ENCODE assay signal across 9 mouse cellular contexts in the genomic region with DNA sequence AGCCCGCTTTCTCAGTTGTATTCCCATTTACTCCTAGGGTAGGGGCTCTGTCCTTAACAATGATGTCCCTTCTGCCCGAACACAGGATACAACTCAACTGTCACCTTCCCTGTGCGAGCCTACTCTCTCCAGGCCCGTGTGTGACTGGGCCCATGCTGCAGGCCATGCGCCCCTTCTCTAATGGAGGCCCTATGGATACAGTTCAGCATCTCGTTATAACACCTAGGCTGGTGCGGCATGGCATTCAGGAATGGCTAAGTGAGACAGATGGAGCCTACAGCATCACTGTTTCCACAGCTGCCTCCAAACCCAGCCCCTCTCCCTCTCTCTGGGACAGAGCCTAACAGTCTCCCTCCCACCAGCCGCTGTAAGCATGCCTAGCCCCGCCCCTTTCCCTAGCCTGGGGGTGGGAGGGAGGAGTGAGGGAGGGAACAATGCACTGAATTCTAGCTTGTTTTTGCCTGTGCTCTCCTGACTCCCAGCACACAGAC. TPM values are rescaled to one million over a fixed set of nuclear protein-coding genes. Genes with fewer than 3 reads are reported as not detected.
DNase-seq lines count a peak whose midpoint lies in the region; ATAC-seq and TF ChIP-seq lines count a peak whose summit lies in the region.
"Had no signal": no experiment of that assay in that cellular context is flagged by ENCODE, and none has a peak within 500 bp of the region (broad histone marks: within the 10 kb centered on the region; RNA-seq: fewer than 3 reads in every experiment).

No protein-coding gene starts in this region.

- 34% methylated on average over 9 of the region's 9 CpGs for WGBS in embryonic facial prominence, embryonic 14.5 days
- WGBS in heart, postnatal 0 days: 39% methylated on average over 9 of the region's 9 CpGs
- 44% methylated on average over 9 of the region's 9 CpGs for WGBS in kidney, postnatal 0 days
- WGBS in stomach, embryonic 14.5 days: 41% methylated on average over 9 of the region's 9 CpGs

- no peak overlapping the region for H3K4me3 ChIP-seq in embryonic facial prominence, embryonic 14.5 days (ENCODE audit: low read depth, low read length)
- H3K4me3 ChIP-seq in heart, postnatal 0 days (ENCODE audit: low read depth, low read length): no peak overlapping the region
- H3K4me3 ChIP-seq in kidney, postnatal 0 days (replicated peaks; ENCODE audit: low read depth, low read length): no peak overlapping the region
- H3K4me3 ChIP-seq in stomach, embryonic 14.5 days (ENCODE audit: low read depth, low read length): no peak overlapping the region

- H3K4me1 ChIP-seq in embryonic facial prominence, embryonic 14.5 days (ENCODE audit: control insufficient read depth, insufficient read depth, low read length): no peaks in the 10 kb centered on the region; the same call in 1 of the 2 replicates
- no peaks in the 10 kb centered on the region; the same call in 1 of the 2 replicates for H3K4me1 ChIP-seq in heart, postnatal 0 days (ENCODE audit: control insufficient read depth, insufficient read depth)
- peaks cover 11% of the 10 kb centered on the region for H3K4me1 ChIP-seq in kidney, postnatal 0 days (replicated peaks; ENCODE audit: insufficient read depth, low read length)
- 0 out of 2 replicates have a peak, but pooled peaks cover 10% of the 10 kb centered on the region for H3K4me1 ChIP-seq in stomach, embryonic 14.5 days (ENCODE audit: control insufficient read depth, insufficient read depth, low read length)

- peaks cover 33% of the 10 kb centered on the region for H3K36me3 ChIP-seq in embryonic facial prominence, embryonic 14.5 days (ENCODE audit: control insufficient read depth, insufficient read depth, low read length)
- H3K36me3 ChIP-seq in heart, postnatal 0 days (replicated peaks; ENCODE audit: control insufficient read depth, insufficient read depth, low read length): peaks cover 33% of the 10 kb centered on the region
- H3K36me3 ChIP-seq in kidney, postnatal 0 days (ENCODE audit: insufficient read depth, low read length): peaks cover 32% of the 10 kb centered on the region
- peaks cover 36% of the 10 kb centered on the region for H3K36me3 ChIP-seq in stomach, embryonic 14.5 days (ENCODE audit: control insufficient read depth, insufficient read depth, low read length)

- TF ChIP-seq EP300 in heart, postnatal 0 days (IDR thresholded peaks at IDR 0.05; ENCODE audit: low read depth): no peak

- peak overlapping the region; percentile 10; the same call in 1 of the 2 replicates for H3K9ac ChIP-seq in embryonic facial prominence, embryonic 14.5 days (ENCODE audit: low read depth, low read length)
- H3K9ac ChIP-seq in heart, postnatal 0 days (replicated peaks; ENCODE audit: low read depth, low read length): no peak overlapping the region
- H3K9ac ChIP-seq in kidney, postnatal 0 days (ENCODE audit: low read depth, low read length): 0 out of 2 replicates have a peak overlapping the region, but pooled peaks have one; percentile 15
- H3K9ac ChIP-seq in stomach, embryonic 14.5 days (replicated peaks; ENCODE audit: low read depth, low read length): no peak overlapping the region

- DNase-seq in ovary, postnatal 14 days (ENCODE audit: low spot score): peak; percentile 45
- no peak for DNase-seq in ovary, postnatal 10 days (ENCODE audit: low spot score)
- DNase-seq in embryonic facial prominence, embryonic 14.5 days (ENCODE audit: low spot score): peak; percentile 92
- peak; percentile 70 for DNase-seq in heart, postnatal 0 days (ENCODE audit: low spot score)
- peak; percentile 92 for DNase-seq in kidney, postnatal 0 days (ENCODE audit: low spot score)
- peak; percentile 62 to 68 for DNase-seq in lung, postnatal 4 days
- DNase-seq in frontal cortex, postnatal 10 days (ENCODE audit: low spot score in 2 of 2): no peak

- peak; percentile 91 for ATAC-seq in embryonic facial prominence, embryonic 14.5 days (ENCODE audit: low read depth)
- peak; percentile 76 for ATAC-seq in heart, postnatal 0 days (ENCODE audit: insufficient read depth, low read depth)
- ATAC-seq in kidney, postnatal 0 days (replicated peaks; ENCODE audit: low FRiP score, low read depth): peak; percentile 62
- ATAC-seq in stomach, embryonic 14.5 days (ENCODE audit: insufficient number of reproducible peaks, insufficient read depth, low FRiP score, low read depth): peak; percentile 80

- H3K4me2 ChIP-seq in embryonic facial prominence, embryonic 14.5 days (ENCODE audit: low read depth, low read length): no peak overlapping the region
- no peak overlapping the region for H3K4me2 ChIP-seq in heart, postnatal 0 days (ENCODE audit: low read depth, low read length)
- no peak overlapping the region for H3K4me2 ChIP-seq in kidney, postnatal 0 days (ENCODE audit: low read length)
- no peak overlapping the region for H3K4me2 ChIP-seq in stomach, embryonic 14.5 days (replicated peaks; ENCODE audit: low read depth, low read length)

- H3K27ac ChIP-seq in embryonic facial prominence, embryonic 14.5 days (replicated peaks; ENCODE audit: low read depth, low read length): peak overlapping the region; percentile 75
- peak overlapping the region; percentile 78 for H3K27ac ChIP-seq in heart, postnatal 0 days (ENCODE audit: low read depth)
- peak overlapping the region; percentile 77 for H3K27ac ChIP-seq in kidney, postnatal 0 days
- peak overlapping the region; percentile 63 for H3K27ac ChIP-seq in stomach, embryonic 14.5 days (ENCODE audit: low read length)
- H3K27ac ChIP-seq: macrophage had no signal

- no peaks in the 10 kb centered on the region for H3K27me3 ChIP-seq in embryonic facial prominence, embryonic 14.5 days (replicated peaks; ENCODE audit: control insufficient read depth, insufficient read depth, low read length)
- no peaks in the 10 kb centered on the region for H3K27me3 ChIP-seq in heart, postnatal 0 days (ENCODE audit: control insufficient read depth, insufficient read depth, low read length)
- H3K27me3 ChIP-seq in kidney, postnatal 0 days (ENCODE audit: insufficient read depth, low read length): no peaks in the 10 kb centered on the region
- H3K27me3 ChIP-seq in stomach, embryonic 14.5 days (ENCODE audit: control insufficient read depth, insufficient read depth, low read length): no peaks in the 10 kb centered on the region

- no peak for TF ChIP-seq CTCF in heart, postnatal 0 days (IDR thresholded peaks at IDR 0.05; ENCODE audit: low read depth)
- TF ChIP-seq CTCF in kidney, postnatal 0 days (IDR thresholded peaks at IDR 0.05; ENCODE audit: low read depth): no peak

- H3K9me3 ChIP-seq in embryonic facial prominence, embryonic 14.5 days (ENCODE audit: control insufficient read depth, low read length): no peaks in the 10 kb centered on the region
- H3K9me3 ChIP-seq in heart, postnatal 0 days (replicated peaks; ENCODE audit: control insufficient read depth, low read length): no peaks in the 10 kb centered on the region
- no peaks in the 10 kb centered on the region for H3K9me3 ChIP-seq in kidney, postnatal 0 days (replicated peaks; ENCODE audit: low read length)
- no peaks in the 10 kb centered on the region for H3K9me3 ChIP-seq in stomach, embryonic 14.5 days (ENCODE audit: control insufficient read depth, low read depth, low read length)

RNA-seq across cellular contexts. Expression of a gene that starts 12.0 kb away (rescaled TPM):
- 20.9 and 25.8 TPM in 2 replicates for polyA plus RNA-seq in embryonic facial prominence, embryonic 14.5 days (2014; fragmentation: Nextera tagmentation; extraction: Ambion mirVana)
- total RNA-seq in heart, postnatal 0 days (2014; rRNA removed; ENCODE audit: low replicate concordance): 22.4 and 23.2 TPM in 2 replicates
- polyA plus RNA-seq in heart, postnatal 0 days (2015; fragmentation: Nextera tagmentation; extraction: Ambion mirVana): 11.4 and 12.4 TPM in 2 replicates
- 29.8 and 32.9 TPM in 2 replicates for polyA plus RNA-seq in kidney, postnatal 0 days (2015; fragmentation: Nextera tagmentation; extraction: Ambion mirVana)
- polyA plus RNA-seq in stomach, embryonic 14.5 days (2014; fragmentation: Nextera tagmentation; extraction: Ambion mirVana): 28.8 and 31.2 TPM in 2 replicates

RNA-seq across cellular contexts. Expression of a gene that starts 15.8 kb away (rescaled TPM):
- 7.7 and 9.0 TPM in 2 replicates for polyA plus RNA-seq in embryonic facial prominence, embryonic 14.5 days (2014; fragmentation: Nextera tagmentation; extraction: Ambion mirVana)
- 5.5 and 17.6 TPM in 2 replicates for total RNA-seq in heart, postnatal 0 days (2014; rRNA removed; ENCODE audit: low replicate concordance)
- 4.2 and 4.4 TPM in 2 replicates for polyA plus RNA-seq in heart, postnatal 0 days (2015; fragmentation: Nextera tagmentation; extraction: Ambion mirVana)
- 9.3 and 10.5 TPM in 2 replicates for polyA plus RNA-seq in kidney, postnatal 0 days (2015; fragmentation: Nextera tagmentation; extraction: Ambion mirVana)
- 4.9 and 5.4 TPM in 2 replicates for polyA plus RNA-seq in stomach, embryonic 14.5 days (2014; fragmentation: Nextera tagmentation; extraction: Ambion mirVana)
- polyA plus RNA-seq: macrophage had no signal

RNA-seq across cellular contexts. Expression of a gene that starts 28.3 kb away (rescaled TPM):
- 1.8 and 2.1 TPM in 2 replicates for polyA plus RNA-seq in embryonic facial prominence, embryonic 14.5 days (2014; fragmentation: Nextera tagmentation; extraction: Ambion mirVana)
- total RNA-seq in heart, postnatal 0 days (2014; rRNA removed; ENCODE audit: low replicate concordance): 3.7 and 22.0 TPM in 2 replicates
- polyA plus RNA-seq in heart, postnatal 0 days (2015; fragmentation: Nextera tagmentation; extraction: Ambion mirVana): 1.3 and 2.0 TPM in 2 replicates
- polyA plus RNA-seq in kidney, postnatal 0 days (2015; fragmentation: Nextera tagmentation; extraction: Ambion mirVana): 2.7 TPM in 2 replicates
- polyA plus RNA-seq in stomach, embryonic 14.5 days (2014; fragmentation: Nextera tagmentation; extraction: Ambion mirVana): 2.4 and 2.5 TPM in 2 replicates

RNA-seq across cellular contexts. Expression of a gene that starts 58.5 kb away (rescaled TPM):
- polyA plus RNA-seq in embryonic facial prominence, embryonic 14.5 days (2014; fragmentation: Nextera tagmentation; extraction: Ambion mirVana): 194 and 218 TPM in 2 replicates
- total RNA-seq in heart, postnatal 0 days (2014; rRNA removed; ENCODE audit: low replicate concordance): 79.2 and 118 TPM in 2 replicates
- polyA plus RNA-seq in heart, postnatal 0 days (2015; fragmentation: Nextera tagmentation; extraction: Ambion mirVana): 104 and 110 TPM in 2 replicates
- 222 and 226 TPM in 2 replicates for polyA plus RNA-seq in kidney, postnatal 0 days (2015; fragmentation: Nextera tagmentation; extraction: Ambion mirVana)
- 209 and 219 TPM in 2 replicates for polyA plus RNA-seq in stomach, embryonic 14.5 days (2014; fragmentation: Nextera tagmentation; extraction: Ambion mirVana)

Comparison
In these comparisons a context has a peak if more than half of its experiments do, and no peak if none do; other contexts are left out.
1. DNase-seq: peak in ovary, postnatal 14 days (single experiment), embryonic facial prominence, embryonic 14.5 days (single experiment), heart, postnatal 0 days (single experiment), kidney, postnatal 0 days (single experiment) and lung, postnatal 4 days (2 of 2); none in ovary, postnatal 10 days (single experiment) and frontal cortex, postnatal 10 days (0 of 2).
2. H3K9ac ChIP-seq: peak in embryonic facial prominence, embryonic 14.5 days (single experiment) and kidney, postnatal 0 days (single experiment); none in heart, postnatal 0 days (single experiment) and stomach, embryonic 14.5 days (single experiment).
3. Peak in every context shown above with its lines, with median percentiles within 50 percentile points of each other: ATAC-seq and H3K27ac ChIP-seq.